Mouse (Mus musculus) bone marrow macrophage, adult 2 months (primary cell): Measurements from ENCODE around the gene Abca1.

Experiments used
- CTCF ChIP-seq: IDR thresholded peaks from 2 replicates; pipeline ENCODE4 v1.5.1; 2012; ENCODE audit warnings: low read depth, mild to moderate bottlenecking, low read length, moderate library complexity
- POLR2A ChIP-seq: IDR thresholded peaks from 2 replicates; pipeline ENCODE4 v1.6.1; 2012; ENCODE audit warnings: mild to moderate bottlenecking, low read depth, low read length, borderline replicate concordance

- TF ChIP-seq POLR2A (no peak), CTCF (no peak)
Observed at GRCm38 (mm10) chr4:53045807-53046206, 113.9 kb downstream of the Abca1 start.
